Mouse (Mus musculus) lung, postnatal 0 days (tissue): ENCODE results near the gene Mrpl14.

ENCODE experiments used
- CTCF ChIP-seq: IDR thresholded peaks from 2 replicates; pipeline ENCODE4 v1.5.1; 2016; ENCODE audit warnings: antibody characterized with exemption, mild to moderate bottlenecking
- EP300 ChIP-seq: IDR thresholded peaks from 2 replicates; pipeline ENCODE4 v1.6.1; 2016; ENCODE audit warnings: antibody characterized with exemption, mild to moderate bottlenecking, control low read depth

DNA sequence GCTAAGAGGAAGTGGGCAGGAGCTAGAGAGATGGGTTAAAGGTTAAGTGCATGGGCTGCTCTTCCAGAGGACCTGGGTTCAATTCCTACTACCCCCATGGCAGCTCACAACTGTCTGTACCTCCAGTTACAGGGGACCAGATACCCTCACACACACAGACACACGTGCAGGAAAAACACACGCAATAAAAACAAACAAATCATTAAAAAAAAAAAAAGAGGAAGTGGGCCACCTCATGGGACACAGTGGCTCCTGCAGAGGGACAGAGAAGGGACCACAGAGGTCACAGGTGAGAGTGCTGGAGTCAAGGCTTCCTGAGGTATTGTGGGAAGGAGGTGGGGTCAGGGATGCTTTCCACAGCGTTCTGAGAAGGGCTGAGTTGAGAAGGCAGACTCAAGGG lies 25.4 kb downstream of the Mrpl14 start:
- no peak for TF ChIP-seq CTCF
- no peak for TF ChIP-seq EP300
